Mouse (Mus musculus): ENCODE measurements at regions not wholly inside any gene's neighbourhood (a gene's known extent, or its start where the extent isn't known, plus 50 kb on each side); places are given as distances from the start of the nearest gene placed in this dataset.

DNA sequence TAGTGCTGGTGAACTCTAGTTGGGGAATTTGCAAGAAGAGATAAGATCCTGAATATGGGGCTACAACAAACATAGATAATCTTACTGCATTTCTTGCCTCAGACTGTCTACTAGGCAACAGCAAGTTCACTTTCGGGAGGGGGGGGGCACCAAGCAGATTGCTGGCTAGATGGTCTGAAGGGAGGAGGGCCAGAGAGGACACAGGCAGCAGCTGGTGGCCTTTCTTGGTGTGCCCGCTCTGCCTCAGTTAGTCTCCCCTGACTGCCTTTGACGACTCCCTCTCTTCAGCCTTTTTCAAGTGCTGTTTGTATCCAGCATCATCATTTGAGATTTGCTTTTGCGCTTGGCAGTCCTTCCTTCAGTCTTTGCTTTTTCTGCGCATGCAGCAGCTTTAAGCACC lies 242.2 kb downstream of the 1500009L16Rik start:
- Histone ChIP-seq H3K36me3 (no peaks in the 10 kb centered on the region), H3K4me1 (peaks cover 7% of the 10 kb centered on the region), H3K27me3 (replicated peaks) (no peaks in the 10 kb centered on the region), H3K4me3 (no peak overlapping the region), H3K27ac (replicated peaks) (no peak overlapping the region), H3K4me2 (no peak overlapping the region), H3K9ac (no peak overlapping the region), H3K9me3 (no peaks in the 10 kb centered on the region)
- ATAC-seq (ENCODE audit: extremely low read depth, insufficient number of reproducible peaks, low FRiP score, low TSS enrichment), result no peak
- 70% methylated on average over 5 of the region's 5 CpGs for WGBS

DNA sequence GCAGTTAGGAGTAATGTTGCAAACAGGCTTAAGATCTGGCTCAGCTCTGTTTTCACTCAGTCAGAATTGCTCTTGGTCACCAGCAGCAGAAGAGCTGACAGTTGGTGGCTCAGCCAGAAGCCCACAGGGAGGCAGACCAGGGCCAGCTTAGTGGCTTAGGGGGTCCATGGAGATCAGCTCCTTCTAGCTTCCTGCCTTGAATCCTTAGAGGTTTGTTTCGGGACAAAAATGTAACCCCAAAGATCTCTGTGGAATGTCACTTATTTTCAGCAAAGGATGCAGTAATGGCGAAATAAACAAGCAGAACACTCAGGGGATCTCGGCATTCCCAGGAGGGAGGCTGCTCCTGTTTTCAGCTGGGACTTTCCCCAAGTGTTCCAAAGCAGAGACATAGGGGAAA lies 247.8 kb downstream of the 1500009L16Rik start:
- H3K9me3 ChIP-seq, result no peaks in the 10 kb centered on the region
- H3K4me1 ChIP-seq, result peaks cover 23% of the 10 kb centered on the region
- H3K9ac ChIP-seq, result no peak overlapping the region
- H3K27ac ChIP-seq (replicated peaks), result 0 out of 2 replicates have a peak overlapping the region, but pooled peaks have one; percentile 3
- H3K4me3 ChIP-seq, result no peak overlapping the region
- no peaks in the 10 kb centered on the region for H3K27me3 ChIP-seq (replicated peaks)
- no peaks in the 10 kb centered on the region for H3K36me3 ChIP-seq
- H3K4me2 ChIP-seq, result no peak overlapping the region
- WGBS, result 49% methylated on average over 3 of the region's 3 CpGs
- ATAC-seq (ENCODE audit: extremely low read depth, insufficient number of reproducible peaks, low FRiP score, low TSS enrichment), result no peak

DNA sequence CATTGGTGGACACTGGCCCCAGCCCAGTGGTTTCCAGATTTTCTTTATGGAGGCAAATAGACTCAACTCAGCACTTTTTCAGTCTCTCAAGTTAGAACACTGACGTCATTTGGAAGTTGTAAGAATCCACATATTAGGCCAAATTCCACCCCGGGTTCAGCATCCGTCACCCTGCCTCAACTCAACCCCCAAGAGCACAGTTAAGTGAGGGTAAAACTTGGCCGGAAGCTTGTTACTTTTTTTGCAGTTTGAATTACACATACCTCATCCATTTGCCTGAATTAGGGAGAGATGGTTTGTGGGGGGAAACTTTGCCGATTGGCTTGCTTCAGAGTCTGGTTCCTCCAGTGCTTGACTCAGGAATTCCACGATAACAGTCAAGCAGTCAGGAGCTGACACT lies 251.9 kb downstream of the 1500009L16Rik start:
- WGBS, result 48% methylated on average over 6 of the region's 6 CpGs
- Histone ChIP-seq H3K9ac (no peak overlapping the region), H3K27ac (replicated peaks) (peak overlapping the region; percentile 56; the same call in 1 of the 2 replicates), H3K4me3 (no peak overlapping the region), H3K4me1 (peaks cover 23% of the 10 kb centered on the region), H3K4me2 (no peak overlapping the region), H3K9me3 (no peaks in the 10 kb centered on the region), H3K36me3 (no peaks in the 10 kb centered on the region), H3K27me3 (replicated peaks) (no peaks in the 10 kb centered on the region)
- no peak for ATAC-seq (ENCODE audit: extremely low read depth, insufficient number of reproducible peaks, low FRiP score, low TSS enrichment)

DNA sequence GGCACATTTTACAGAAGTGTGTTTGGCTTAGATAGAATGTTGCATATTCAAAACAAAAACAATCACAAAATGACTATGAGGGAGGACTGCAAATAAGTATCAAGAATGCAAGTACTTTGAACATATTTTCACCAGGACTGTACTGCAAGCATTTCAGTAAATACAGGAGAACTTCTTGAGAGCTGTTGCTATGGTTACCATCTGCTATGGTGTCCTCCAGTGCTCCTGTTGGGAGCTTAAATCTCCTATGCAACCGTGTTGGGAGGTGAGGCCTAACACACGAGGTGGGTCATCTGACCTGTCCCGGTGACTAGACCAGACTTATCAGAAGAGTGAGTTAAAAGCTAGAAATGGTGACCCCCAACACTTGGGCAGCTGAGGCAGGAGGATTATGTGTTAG lies 253.9 kb downstream of the 1500009L16Rik start:
- Histone ChIP-seq H3K36me3 (no peaks in the 10 kb centered on the region), H3K4me1 (peaks cover 12% of the 10 kb centered on the region), H3K9ac (no peak overlapping the region), H3K4me2 (no peak overlapping the region), H3K9me3 (no peaks in the 10 kb centered on the region), H3K27ac (replicated peaks) (no peak overlapping the region), H3K27me3 (replicated peaks) (no peaks in the 10 kb centered on the region), H3K4me3 (no peak overlapping the region)
- WGBS, result 48% methylated on average over 3 of the region's 3 CpGs
- no peak for ATAC-seq (ENCODE audit: extremely low read depth, insufficient number of reproducible peaks, low FRiP score, low TSS enrichment)

DNA sequence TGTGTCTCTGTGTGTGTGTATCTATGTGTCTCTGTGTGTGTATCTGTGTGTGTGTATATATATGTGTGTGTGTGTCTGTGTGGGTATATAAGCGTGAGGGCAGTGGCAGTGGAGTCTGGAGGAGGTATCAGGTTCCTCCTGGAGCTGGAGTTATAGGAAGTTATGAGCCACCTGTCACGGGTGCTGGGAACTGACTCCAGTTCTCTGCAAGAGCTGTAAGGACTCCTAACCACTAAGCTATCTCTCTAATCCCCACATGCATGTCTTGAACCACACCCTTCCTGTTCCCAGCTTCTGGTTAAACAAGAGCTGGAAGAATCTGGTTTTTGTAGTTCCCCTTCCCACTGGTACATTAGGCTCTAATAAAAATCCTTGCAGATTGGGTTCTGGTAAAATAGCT lies 257.3 kb downstream of the 1500009L16Rik start:
- H3K9ac ChIP-seq, result no peak overlapping the region
- no peaks in the 10 kb centered on the region for H3K27me3 ChIP-seq (replicated peaks)
- H3K4me2 ChIP-seq, result no peak overlapping the region
- no peak for ATAC-seq (ENCODE audit: extremely low read depth, insufficient number of reproducible peaks, low FRiP score, low TSS enrichment)
- H3K9me3 ChIP-seq, result no peaks in the 10 kb centered on the region
- no peaks in the 10 kb centered on the region for H3K36me3 ChIP-seq
- H3K4me1 ChIP-seq, result peaks cover 6% of the 10 kb centered on the region; the same call in 1 of the 2 replicates
- H3K27ac ChIP-seq (replicated peaks), result no peak overlapping the region
- no peak overlapping the region for H3K4me3 ChIP-seq
- 61% methylated on average over 2 of the region's 2 CpGs for WGBS

DNA sequence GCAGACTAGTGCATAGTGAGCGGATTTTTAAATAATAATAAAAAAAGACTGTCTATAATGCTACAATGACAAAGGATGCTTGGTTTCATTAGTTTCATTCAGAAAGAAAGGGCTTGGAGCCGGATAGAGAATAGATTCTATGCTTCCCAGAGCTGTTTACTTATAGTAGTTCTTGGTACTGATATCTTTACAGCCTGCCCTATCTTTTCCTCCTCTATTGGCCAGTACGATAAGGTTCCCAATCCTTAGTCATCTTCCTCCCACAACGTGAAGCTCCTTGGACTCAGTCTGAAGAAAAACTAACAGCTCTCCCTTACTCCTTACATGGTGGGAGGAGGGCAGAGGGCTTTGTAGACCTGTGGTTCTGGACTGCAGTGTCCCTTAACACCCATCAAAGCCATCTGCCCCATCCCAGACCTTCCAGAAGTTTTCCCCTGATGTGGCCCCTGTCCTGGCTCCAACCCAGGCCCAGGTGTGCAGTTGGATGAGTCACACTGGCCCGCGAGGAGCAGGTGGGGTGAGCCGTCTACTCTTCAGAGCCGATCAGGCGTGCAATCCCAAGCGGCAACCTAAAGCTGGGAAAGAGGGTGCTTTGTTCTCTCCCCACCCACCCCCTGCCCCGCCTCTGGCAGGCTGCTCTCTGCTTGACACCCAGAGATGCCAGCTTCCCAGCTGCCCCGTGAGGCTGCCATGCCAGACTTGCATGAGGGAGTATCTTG lies 262.2 kb downstream of the 1500009L16Rik start:
- no peaks in the 10 kb centered on the region for H3K27me3 ChIP-seq (replicated peaks)
- no peak for ATAC-seq (ENCODE audit: extremely low read depth, insufficient number of reproducible peaks, low FRiP score, low TSS enrichment)
- no peak overlapping the region for H3K4me2 ChIP-seq
- no peaks in the 10 kb centered on the region for H3K36me3 ChIP-seq
- H3K9ac ChIP-seq, result no peak overlapping the region
- H3K27ac ChIP-seq (replicated peaks), result no peak overlapping the region
- H3K4me3 ChIP-seq, result no peak overlapping the region
- H3K4me1 ChIP-seq, result no peaks in the 10 kb centered on the region
- WGBS, result 65% methylated on average over 12 of the region's 12 CpGs
- H3K9me3 ChIP-seq, result no peaks in the 10 kb centered on the region

DNA sequence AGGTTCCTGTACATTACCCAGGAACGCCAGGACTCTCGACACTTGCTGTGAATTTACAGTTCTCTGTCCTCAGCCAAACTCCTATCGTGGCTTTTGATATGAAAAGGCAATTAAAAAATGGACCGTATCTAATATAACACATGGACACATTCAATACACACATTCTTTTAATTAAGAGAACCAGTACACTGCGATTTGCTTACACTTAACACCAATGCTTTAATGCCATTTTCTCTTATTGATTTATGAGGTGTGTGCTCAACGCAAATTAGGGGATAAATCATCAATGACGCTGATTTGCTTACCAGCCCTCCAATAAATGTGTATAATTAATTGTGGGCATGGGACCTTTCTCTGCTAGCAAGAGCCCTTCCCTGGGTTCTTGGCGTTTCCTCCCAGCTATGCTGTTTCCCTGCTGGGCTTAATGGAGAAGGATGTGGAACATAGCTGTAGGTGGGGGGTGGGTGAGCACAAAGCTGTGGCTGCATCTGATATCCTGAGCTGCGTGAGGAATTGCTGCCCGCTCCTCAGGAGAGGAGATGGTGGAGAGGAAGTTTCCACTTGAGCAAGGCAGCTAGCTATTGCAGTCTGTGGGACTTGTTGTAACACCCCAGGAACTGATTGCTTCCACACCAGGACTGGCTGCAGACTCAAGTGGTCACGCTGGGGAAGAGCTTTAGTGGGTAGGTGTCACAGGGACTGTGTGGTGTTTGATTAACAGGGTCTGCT lies 270.1 kb downstream of the 1500009L16Rik start:
- no peak overlapping the region for H3K4me2 ChIP-seq
- H3K27ac ChIP-seq (replicated peaks), result no peak overlapping the region
- no peaks in the 10 kb centered on the region for H3K36me3 ChIP-seq
- no peak overlapping the region for H3K4me3 ChIP-seq
- peaks cover 34% of the 10 kb centered on the region for H3K4me1 ChIP-seq
- ATAC-seq (ENCODE audit: extremely low read depth, insufficient number of reproducible peaks, low FRiP score, low TSS enrichment), result no peak
- no peaks in the 10 kb centered on the region for H3K9me3 ChIP-seq
- 0 out of 2 replicates have a peak overlapping the region, but pooled peaks have one; percentile 30 for H3K9ac ChIP-seq
- 59% methylated on average over 11 of the region's 11 CpGs for WGBS
- no peaks in the 10 kb centered on the region for H3K27me3 ChIP-seq (replicated peaks)

DNA sequence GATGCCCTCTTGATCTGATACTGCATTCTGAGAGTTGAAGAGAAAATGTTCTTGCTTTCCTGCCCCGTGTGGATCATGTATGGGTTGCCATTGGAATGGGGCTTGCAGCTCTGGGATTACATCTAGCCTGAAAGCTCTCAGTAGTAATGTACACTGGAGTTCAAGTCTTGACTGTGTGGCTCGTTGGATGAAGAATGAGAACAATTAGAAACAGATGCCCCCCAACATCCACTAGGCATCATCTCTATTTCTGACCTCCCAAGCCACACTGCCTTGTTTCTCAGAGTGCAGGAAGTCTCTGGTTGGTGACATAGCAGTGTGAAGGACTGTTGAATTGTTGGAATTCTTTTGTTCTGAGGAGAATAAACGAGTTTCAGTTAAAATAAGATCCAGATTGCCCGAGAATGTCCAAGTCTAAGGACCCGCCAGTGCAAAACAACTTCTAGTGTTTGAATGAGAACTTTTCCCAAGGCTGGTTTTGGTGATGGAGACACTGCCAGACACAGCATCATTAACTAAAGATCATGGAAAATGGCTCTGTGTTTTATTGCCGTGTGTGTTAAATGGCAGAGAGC lies 272.4 kb downstream of the 1500009L16Rik start:
- Histone ChIP-seq H3K27ac (replicated peaks) (peak overlapping the region; percentile 82), H3K4me2 (no peak overlapping the region), H3K4me1 (peaks cover 34% of the 10 kb centered on the region), H3K9ac (no peak overlapping the region), H3K36me3 (no peaks in the 10 kb centered on the region), H3K27me3 (replicated peaks) (no peaks in the 10 kb centered on the region), H3K9me3 (no peaks in the 10 kb centered on the region), H3K4me3 (no peak overlapping the region)
- ATAC-seq (ENCODE audit: extremely low read depth, insufficient number of reproducible peaks, low FRiP score, low TSS enrichment), result no peak
- 40% methylated on average over 6 of the region's 6 CpGs for WGBS

DNA sequence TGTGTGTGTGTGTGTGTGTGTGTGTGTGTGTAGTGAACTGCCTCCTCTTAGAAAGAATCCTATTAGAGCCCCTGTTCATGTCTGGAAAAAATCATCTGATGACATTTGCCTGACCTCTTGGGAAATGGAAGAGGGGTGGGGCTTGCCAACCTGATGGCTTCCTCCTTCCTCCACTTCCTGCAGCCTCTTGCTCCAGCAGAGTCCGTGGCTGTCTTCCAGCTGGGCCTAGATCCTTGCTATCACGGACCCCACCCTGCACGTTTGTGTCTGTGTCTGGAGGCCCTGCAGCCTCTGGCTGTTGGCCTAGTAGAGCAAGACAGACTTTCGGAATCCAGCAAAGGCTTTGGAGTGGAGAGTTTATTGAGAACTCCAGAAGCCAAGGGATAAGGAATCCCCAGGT lies 273.2 kb downstream of the 1500009L16Rik start:
- Histone ChIP-seq H3K4me2 (no peak overlapping the region), H3K9ac (no peak overlapping the region), H3K27ac (replicated peaks) (peak overlapping the region; percentile 82), H3K36me3 (no peaks in the 10 kb centered on the region), H3K4me3 (no peak overlapping the region), H3K4me1 (peaks cover 38% of the 10 kb centered on the region), H3K9me3 (no peaks in the 10 kb centered on the region), H3K27me3 (replicated peaks) (no peaks in the 10 kb centered on the region)
- ATAC-seq (ENCODE audit: extremely low read depth, insufficient number of reproducible peaks, low FRiP score, low TSS enrichment), result no peak
- 32% methylated on average over 4 of the region's 4 CpGs for WGBS

DNA sequence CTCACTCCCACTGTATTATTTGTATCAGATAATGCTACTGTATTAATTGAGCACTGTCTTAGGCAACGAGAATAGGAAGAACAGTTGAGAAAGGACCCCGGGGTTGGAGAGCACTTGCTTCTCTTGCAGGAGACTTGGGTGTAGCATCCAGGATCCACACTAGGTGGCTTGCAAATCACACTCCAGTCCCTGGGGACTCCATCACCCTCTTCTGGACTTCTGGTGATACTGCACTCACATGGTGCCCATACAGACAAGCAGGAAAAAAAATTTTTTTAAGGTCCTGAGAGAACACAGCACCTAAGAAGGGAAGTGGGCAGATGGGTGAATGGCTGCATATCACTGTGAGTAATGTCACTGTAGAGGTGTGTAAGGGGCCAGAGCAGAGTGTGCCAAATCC lies 273.8 kb downstream of the 1500009L16Rik start:
- Histone ChIP-seq H3K27me3 (replicated peaks) (no peaks in the 10 kb centered on the region), H3K36me3 (no peaks in the 10 kb centered on the region), H3K4me1 (peaks cover 37% of the 10 kb centered on the region), H3K4me2 (no peak overlapping the region), H3K9me3 (no peaks in the 10 kb centered on the region), H3K27ac (replicated peaks) (peak overlapping the region; percentile 82), H3K4me3 (no peak overlapping the region), H3K9ac (no peak overlapping the region)
- no peak for ATAC-seq (ENCODE audit: extremely low read depth, insufficient number of reproducible peaks, low FRiP score, low TSS enrichment)
- 71% methylated on average over 2 of the region's 2 CpGs for WGBS

DNA sequence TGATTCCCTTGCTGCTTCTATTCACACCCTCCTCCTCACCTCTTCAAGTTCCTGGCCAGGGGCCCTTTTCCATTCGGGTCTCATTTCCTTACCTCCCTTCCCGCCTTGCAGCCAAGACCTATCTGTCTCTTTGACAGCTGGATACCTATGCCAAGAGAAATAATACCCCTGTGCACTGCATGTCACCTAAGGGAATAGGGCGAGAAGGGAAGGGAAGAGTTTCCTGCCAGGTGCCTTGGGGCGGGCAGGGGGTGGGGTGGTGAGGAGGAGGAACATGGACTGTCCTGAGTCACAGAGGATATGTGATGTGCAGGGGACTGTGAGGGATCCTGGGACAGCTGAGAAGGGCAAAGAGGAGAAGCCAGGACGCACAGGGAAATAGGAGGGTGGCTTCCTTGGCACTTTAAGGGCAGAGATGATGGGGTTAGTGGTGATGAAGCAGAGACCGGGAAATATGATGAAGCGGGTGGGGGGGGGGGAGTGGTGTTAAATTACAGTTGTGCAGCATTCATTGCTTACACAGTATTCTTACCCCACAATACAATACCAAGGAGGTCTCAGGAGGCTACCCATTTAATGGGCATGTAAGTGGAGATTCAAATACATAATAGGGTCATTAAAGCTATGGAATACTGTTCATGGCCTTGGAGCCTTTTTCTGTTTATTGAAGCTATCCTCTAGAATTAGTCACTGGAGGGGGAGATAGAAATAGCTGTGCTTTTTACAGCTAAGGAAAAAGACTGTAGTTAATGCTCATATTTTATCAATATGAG lies 278.0 kb downstream of the 1500009L16Rik start:
- peaks cover 14% of the 10 kb centered on the region for H3K4me1 ChIP-seq
- 62% methylated on average over 7 of the region's 7 CpGs for WGBS
- no peak overlapping the region for H3K4me2 ChIP-seq
- ATAC-seq (ENCODE audit: extremely low read depth, insufficient number of reproducible peaks, low FRiP score, low TSS enrichment), result no peak
- H3K9ac ChIP-seq, result no peak overlapping the region
- H3K27ac ChIP-seq (replicated peaks), result no peak overlapping the region
- H3K27me3 ChIP-seq (replicated peaks), result no peaks in the 10 kb centered on the region; the same call in 1 of the 2 replicates
- H3K4me3 ChIP-seq, result no peak overlapping the region
- H3K9me3 ChIP-seq, result no peaks in the 10 kb centered on the region
- no peaks in the 10 kb centered on the region for H3K36me3 ChIP-seq
